Mouse (Mus musculus) forebrain, embryonic 12.5 days (tissue): ENCODE data around the gene Siah2. TPM values are rescaled to one million over a fixed set of nuclear protein-coding genes. Genes with fewer than 3 reads are reported as not detected.

Source experiments
- ATAC-seq: fragments of 200-750 bp; cut with Nextera tagmentation; 2 replicates; pipeline ENCODE4 v1.8.0; 2017; ENCODE audit warnings: moderate TSS enrichment; ENCODE audit not compliant: low FRiP score
- H3K27ac ChIP-seq: fragments of 300-500 bp; sonication (generic); 2 replicates; pipeline ENCODE4 v1.5.1; 2016; ENCODE audit warnings: mild to moderate bottlenecking
- H3K27me3 ChIP-seq: fragments of 300-500 bp; sonication (generic); 2 replicates; pipeline ENCODE4 v1.6.1; 2016; ENCODE audit warnings: mild to moderate bottlenecking
- H3K36me3 ChIP-seq: fragments of 300-500 bp; sonication (generic); replicated peaks from 2 replicates; pipeline ENCODE4 v1.6.1; 2016; ENCODE audit warnings: mild to moderate bottlenecking
- H3K4me1 ChIP-seq: fragments of 300-500 bp; sonication (generic); 2 replicates; pipeline ENCODE4 v1.6.1; 2016
- H3K4me2 ChIP-seq: fragments of 300-500 bp; sonication (generic); 2 replicates; pipeline ENCODE4 v1.6.1; 2016; ENCODE audit warnings: mild to moderate bottlenecking, moderate library complexity
- H3K4me3 ChIP-seq: fragments of 300-500 bp; sonication (generic); replicated peaks from 2 replicates; pipeline ENCODE4 v1.5.1; 2016; ENCODE audit warnings: mild to moderate bottlenecking
- H3K9ac ChIP-seq: fragments of 300-500 bp; sonication (generic); 2 replicates; pipeline ENCODE4 v1.6.1; 2016; ENCODE audit warnings: mild to moderate bottlenecking
- H3K9me3 ChIP-seq: fragments of 300-500 bp; sonication (generic); 2 replicates; pipeline ENCODE4 v1.6.1; 2016
- WGBS: fragments of 180-500 bp; shearing (Covaris S2); methylation state at CpG from one replicate; pipeline ENCODE4 v1.1.7; 2016; 5-methylcytosine and 5-hydroxymethylcytosine counted together
- polyA plus RNA-seq: library from polyadenylated mRNA; unstranded; fragments of >200 nt; fragmentation: Nextera tagmentation; extraction: Ambion mirVana; gene quantifications from 2 replicates; pipeline ENCODE4 v1.2.1, GENCODE M21; 2016

The Siah2 gene
- polyA plus RNA-seq, 1 experiment from 2014 or later = 5.6 TPM

GRCm38 (mm10) chr3:58691374-58691939, 743 bp downstream of the Siah2 start:
- peak overlapping the region; percentile 79 for H3K27ac ChIP-seq
- H3K9me3 ChIP-seq = no peaks in the 10 kb centered on the region
- H3K4me3 ChIP-seq = peak overlapping the region; percentile 87
- ATAC-seq = peak; percentile 67
- H3K9ac ChIP-seq = peak overlapping the region; percentile 84
- peaks cover 10% of the 10 kb centered on the region; the same call in 1 of the 2 replicates for H3K4me1 ChIP-seq
- H3K36me3 ChIP-seq = no peaks in the 10 kb centered on the region
- peaks cover 17% of the 10 kb centered on the region for H3K27me3 ChIP-seq
- H3K4me2 ChIP-seq = peak overlapping the region; percentile 80
- WGBS = under 1% methylated on average over 49 of the region's 65 CpGs

DNA sequence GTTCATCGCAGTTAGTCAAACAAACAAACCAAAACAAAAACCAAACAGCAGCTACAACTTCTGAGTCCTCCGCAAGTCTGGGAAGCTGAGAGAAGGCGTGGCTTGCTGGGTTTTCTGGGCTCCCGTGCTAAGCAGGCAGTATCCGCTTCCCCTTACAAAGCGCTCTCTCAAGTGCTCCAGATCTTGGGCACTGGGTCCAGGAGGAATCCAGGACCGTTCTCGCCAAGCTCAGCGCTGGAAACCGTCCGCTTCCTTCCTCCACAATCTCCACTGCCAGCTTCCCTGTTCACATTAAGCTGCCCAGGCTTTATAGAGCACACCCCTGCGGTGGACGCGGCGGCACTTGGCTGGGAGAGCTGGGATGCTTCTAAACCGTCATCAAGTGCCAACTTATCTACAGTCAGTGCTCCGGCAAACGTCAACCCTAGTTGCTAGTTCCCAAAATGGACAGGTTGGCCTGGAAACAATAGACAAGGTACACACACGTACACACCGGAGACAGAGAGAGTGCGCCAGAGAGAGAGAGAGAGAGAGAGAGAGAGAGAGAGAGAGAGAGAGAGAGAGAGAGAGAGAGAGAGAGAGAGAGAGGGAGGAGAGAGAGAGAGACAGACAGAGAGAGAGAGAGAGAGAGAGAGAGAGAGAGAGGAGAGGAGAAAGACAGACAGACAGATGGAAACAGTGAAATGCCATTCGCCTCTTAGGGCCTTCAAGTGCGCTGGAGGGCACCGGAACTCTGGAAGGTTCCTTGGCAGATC, 1.4 kb downstream of the Siah2 start:
- peak overlapping the region; percentile 80 for H3K4me2 ChIP-seq
- peak; percentile 7; the same call in 1 of the 2 replicates for ATAC-seq
- peak overlapping the region; percentile 84 for H3K9ac ChIP-seq
- peaks cover 17% of the 10 kb centered on the region for H3K27me3 ChIP-seq
- under 1% methylated on average over 24 of the region's 24 CpGs for WGBS
- peaks cover 10% of the 10 kb centered on the region; the same call in 1 of the 2 replicates for H3K4me1 ChIP-seq
- peak overlapping the region; percentile 25; the same call in 1 of the 2 replicates for H3K27ac ChIP-seq
- H3K36me3 ChIP-seq = no peaks in the 10 kb centered on the region
- H3K4me3 ChIP-seq = peak overlapping the region; percentile 87
- no peaks in the 10 kb centered on the region for H3K9me3 ChIP-seq

DNA sequence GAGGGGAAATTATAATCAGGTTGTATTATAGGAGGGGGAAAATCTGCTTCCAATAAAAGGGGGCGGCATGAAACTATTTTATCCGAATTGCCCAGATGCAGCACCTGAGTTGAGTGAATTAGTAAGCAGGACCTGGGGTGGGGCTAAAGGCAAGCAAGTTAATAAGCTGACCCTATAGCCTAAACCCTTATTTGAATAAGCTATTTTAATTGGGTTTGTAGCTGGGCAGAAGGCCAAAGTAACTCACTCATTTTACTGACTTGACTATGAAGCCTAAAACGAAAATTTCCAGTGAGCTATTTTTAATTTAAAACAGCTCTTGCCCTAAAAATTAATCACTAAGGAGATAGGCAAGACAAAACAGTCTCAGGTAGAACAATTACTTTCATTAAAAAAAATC, 2.5 kb downstream of the Siah2 start:
- no peak overlapping the region for H3K4me3 ChIP-seq
- 38% methylated on average over 3 of the region's 3 CpGs for WGBS
- H3K27me3 ChIP-seq = peaks cover 14% of the 10 kb centered on the region
- H3K9ac ChIP-seq = no peak overlapping the region
- H3K4me2 ChIP-seq = 0 out of 2 replicates have a peak overlapping the region, but pooled peaks have one; percentile 80
- ATAC-seq = no peak
- peaks cover 10% of the 10 kb centered on the region; the same call in 1 of the 2 replicates for H3K4me1 ChIP-seq
- no peak overlapping the region for H3K27ac ChIP-seq
- H3K36me3 ChIP-seq = no peaks in the 10 kb centered on the region
- H3K9me3 ChIP-seq = no peaks in the 10 kb centered on the region

DNA sequence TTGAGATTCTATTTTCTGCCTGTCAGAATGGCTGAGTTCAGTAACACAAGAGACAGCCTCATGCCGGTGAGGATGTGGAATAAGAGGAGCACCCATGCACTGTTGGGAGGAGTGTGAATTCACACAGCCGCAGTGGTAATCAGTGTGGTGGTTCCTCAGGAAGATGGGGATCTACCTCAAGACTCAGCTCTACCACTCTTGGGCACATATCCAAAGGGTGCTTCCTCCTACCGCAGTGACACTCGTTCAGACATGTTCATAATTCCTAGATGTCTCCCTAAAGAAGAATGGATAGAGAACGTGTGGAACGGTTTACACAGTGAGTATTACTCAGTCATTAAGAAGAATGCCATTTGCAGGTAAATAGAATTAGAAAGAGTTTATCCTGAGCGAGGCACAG, 3.1 kb downstream of the Siah2 start:
- H3K9ac ChIP-seq = no peak overlapping the region

DNA sequence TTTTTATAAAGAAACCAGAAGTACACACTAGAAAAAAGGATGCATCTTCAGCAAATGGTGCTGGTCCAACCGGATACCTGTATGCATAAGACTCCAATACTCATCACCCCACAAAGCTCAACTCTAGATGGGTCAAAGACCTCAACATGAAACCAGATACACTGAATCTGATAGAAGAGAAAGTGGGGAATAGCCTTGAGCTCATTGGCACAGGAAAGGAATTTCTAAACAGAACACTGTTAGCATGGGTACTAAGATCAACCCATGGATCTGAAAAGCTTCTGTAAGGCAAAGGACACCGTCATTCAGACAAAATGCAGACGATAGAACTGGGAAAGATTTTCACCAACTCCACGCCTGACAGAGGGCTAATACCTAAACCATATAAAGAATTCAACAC, 3.6 kb downstream of the Siah2 start:
- ATAC-seq = no peak
- 86% methylated on average over 4 of the region's 4 CpGs for WGBS
- no peaks in the 10 kb centered on the region for H3K9me3 ChIP-seq
- no peak overlapping the region for H3K9ac ChIP-seq
- no peak overlapping the region for H3K4me2 ChIP-seq
- peaks cover 9% of the 10 kb centered on the region for H3K27me3 ChIP-seq
- no peak overlapping the region for H3K4me3 ChIP-seq
- peaks cover 10% of the 10 kb centered on the region; the same call in 1 of the 2 replicates for H3K4me1 ChIP-seq
- H3K27ac ChIP-seq = no peak overlapping the region
- H3K36me3 ChIP-seq = no peaks in the 10 kb centered on the region

More for the DNA sequence above, 3.1 kb downstream of the Siah2 start:
- H3K27me3 ChIP-seq = peaks cover 13% of the 10 kb centered on the region
- no peaks in the 10 kb centered on the region for H3K9me3 ChIP-seq
- no peaks in the 10 kb centered on the region for H3K36me3 ChIP-seq
- 82% methylated on average over 7 of the region's 7 CpGs for WGBS
- peaks cover 10% of the 10 kb centered on the region; the same call in 1 of the 2 replicates for H3K4me1 ChIP-seq
- ATAC-seq = no peak
- H3K4me3 ChIP-seq = no peak overlapping the region
- no peak overlapping the region for H3K27ac ChIP-seq
- H3K4me2 ChIP-seq = no peak overlapping the region

- peaks cover 10% of the 10 kb centered on the region; the same call in 1 of the 2 replicates for H3K4me1 ChIP-seq
- H3K27me3 ChIP-seq = no peaks in the 10 kb centered on the region
- no peaks in the 10 kb centered on the region for H3K9me3 ChIP-seq
- no peak overlapping the region for H3K9ac ChIP-seq
- no peaks in the 10 kb centered on the region for H3K36me3 ChIP-seq
- H3K27ac ChIP-seq = no peak overlapping the region
- H3K4me3 ChIP-seq = no peak overlapping the region
- no peak overlapping the region for H3K4me2 ChIP-seq
- WGBS = 93% methylated on average over 2 of the region's 2 CpGs
- no peak for ATAC-seq
These were observed 5.3 kb downstream of the Siah2 start for GRCm38 (mm10) chr3:58686922-58687284.

GRCm38 (mm10) chr3:58686206-58686921, 5.8 kb downstream of the Siah2 start:
- no peaks in the 10 kb centered on the region for H3K27me3 ChIP-seq
- H3K27ac ChIP-seq = no peak overlapping the region
- no peak overlapping the region for H3K4me2 ChIP-seq
- H3K4me3 ChIP-seq = no peak overlapping the region
- H3K4me1 ChIP-seq = peaks cover 10% of the 10 kb centered on the region; the same call in 1 of the 2 replicates
- no peaks in the 10 kb centered on the region for H3K36me3 ChIP-seq
- 88% methylated on average over 7 of the region's 7 CpGs for WGBS
- ATAC-seq = no peak
- no peak overlapping the region for H3K9ac ChIP-seq
- H3K9me3 ChIP-seq = no peaks in the 10 kb centered on the region

DNA sequence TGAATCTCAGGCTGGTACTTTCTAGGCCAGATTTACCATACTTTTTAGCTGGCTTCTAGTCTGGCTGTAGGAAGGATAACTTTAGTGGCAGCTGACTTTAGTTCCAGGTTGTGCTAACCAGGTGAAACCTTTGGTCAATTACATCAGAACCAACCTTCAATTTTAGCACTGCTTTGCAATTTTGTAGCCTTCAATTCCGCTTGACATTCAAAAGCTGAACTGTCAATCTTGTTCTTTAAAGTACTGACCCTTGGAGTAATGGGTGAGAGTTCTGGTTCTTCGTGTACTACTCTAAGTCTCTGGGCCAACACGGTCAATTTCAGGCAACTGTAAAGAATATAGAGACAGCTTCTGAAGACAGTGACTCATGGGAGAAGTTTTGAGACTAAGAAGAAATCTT, 6.8 kb downstream of the Siah2 start:
- H3K9me3 ChIP-seq = no peaks in the 10 kb centered on the region
- H3K36me3 ChIP-seq = no peaks in the 10 kb centered on the region
- 82% methylated on average over 3 of the region's 3 CpGs for WGBS
- H3K4me2 ChIP-seq = no peak overlapping the region
- H3K4me1 ChIP-seq = peaks cover 6% of the 10 kb centered on the region; the same call in 1 of the 2 replicates
- ATAC-seq = no peak
- H3K9ac ChIP-seq = no peak overlapping the region
- no peaks in the 10 kb centered on the region for H3K27me3 ChIP-seq
- H3K27ac ChIP-seq = no peak overlapping the region
- no peak overlapping the region for H3K4me3 ChIP-seq

DNA sequence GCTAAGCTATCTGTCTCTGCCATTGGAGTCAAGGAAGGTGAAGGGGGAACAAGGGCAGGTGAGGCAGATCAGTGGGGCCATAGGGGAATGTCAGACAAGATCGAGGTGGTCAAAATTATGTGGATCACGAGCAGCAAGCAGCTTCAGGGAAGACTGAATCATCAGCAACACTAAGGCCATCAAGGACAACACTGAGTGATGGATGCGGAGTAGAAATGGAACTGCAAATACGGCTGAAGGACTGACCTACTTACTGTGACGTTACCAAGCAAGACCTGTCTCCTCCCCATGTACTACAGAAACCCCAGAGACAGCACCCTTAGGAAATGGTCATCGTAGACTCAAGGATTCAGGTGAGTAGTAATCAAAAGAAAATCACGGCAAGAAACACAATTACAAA, 8.9 kb downstream of the Siah2 start:
- no peaks in the 10 kb centered on the region for H3K27me3 ChIP-seq
- 92% methylated on average over 7 of the region's 7 CpGs for WGBS
- H3K4me3 ChIP-seq = no peak overlapping the region
- no peaks in the 10 kb centered on the region for H3K9me3 ChIP-seq
- H3K4me1 ChIP-seq = peaks cover 7% of the 10 kb centered on the region
- H3K36me3 ChIP-seq = no peaks in the 10 kb centered on the region
- H3K9ac ChIP-seq = no peak overlapping the region
- no peak overlapping the region for H3K27ac ChIP-seq
- ATAC-seq = no peak
- no peak overlapping the region for H3K4me2 ChIP-seq

DNA sequence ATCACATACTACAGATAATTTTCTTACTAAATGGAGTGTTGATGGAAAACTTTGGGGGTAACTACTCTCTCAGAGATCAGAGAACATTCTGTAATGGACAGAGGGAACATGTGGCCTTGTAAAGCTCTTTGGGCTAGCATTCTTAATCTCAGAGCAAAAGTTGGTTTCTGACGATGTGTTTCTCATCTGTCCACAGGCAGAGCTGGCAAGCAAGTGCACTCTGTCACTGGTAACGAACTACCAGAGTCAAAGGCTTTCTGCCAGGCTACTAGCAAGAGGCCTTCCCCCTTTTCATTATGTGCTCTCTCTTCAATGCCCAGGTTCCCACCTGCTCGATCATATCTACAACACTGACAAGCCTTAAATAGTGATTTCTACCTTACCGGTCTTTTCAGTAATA, 9.9 kb downstream of the Siah2 start:
- Histone ChIP-seq H3K9me3 (no peaks in the 10 kb centered on the region), H3K4me2 (no peak overlapping the region), H3K4me1 (peaks cover 14% of the 10 kb centered on the region), H3K4me3 (no peak overlapping the region), H3K36me3 (no peaks in the 10 kb centered on the region), H3K27ac (no peak overlapping the region), H3K27me3 (no peaks in the 10 kb centered on the region), H3K9ac (no peak overlapping the region)
- 73% methylated on average over 4 of the region's 4 CpGs for WGBS
- no peak for ATAC-seq

- WGBS = 62% methylated on average over 2 of the region's 2 CpGs
- no peaks in the 10 kb centered on the region for H3K9me3 ChIP-seq
- no peak overlapping the region for H3K4me2 ChIP-seq
- peaks cover 15% of the 10 kb centered on the region for H3K4me1 ChIP-seq
- H3K27ac ChIP-seq = no peak overlapping the region
- H3K36me3 ChIP-seq = no peaks in the 10 kb centered on the region
- H3K4me3 ChIP-seq = no peak overlapping the region
- no peak overlapping the region for H3K9ac ChIP-seq
- H3K27me3 ChIP-seq = no peaks in the 10 kb centered on the region
- ATAC-seq = no peak
These were observed 10.4 kb downstream of the Siah2 start for GRCm38 (mm10) chr3:58681831-58682230.

GRCm38 (mm10) chr3:58680943-58681637, 11.1 kb downstream of the Siah2 start:
- 91% methylated on average over 7 of the region's 7 CpGs for WGBS
- no peak overlapping the region for H3K4me2 ChIP-seq
- H3K36me3 ChIP-seq = peaks cover 2% of the 10 kb centered on the region; the same call in 1 of the 2 replicates
- H3K4me3 ChIP-seq = no peak overlapping the region
- no peaks in the 10 kb centered on the region for H3K9me3 ChIP-seq
- no peak overlapping the region for H3K27ac ChIP-seq
- no peaks in the 10 kb centered on the region for H3K27me3 ChIP-seq
- H3K9ac ChIP-seq = no peak overlapping the region
- ATAC-seq = no peak
- peaks cover 15% of the 10 kb centered on the region for H3K4me1 ChIP-seq
